Mouse (Mus musculus) embryonic facial prominence, embryonic 14.5 days (tissue): ENCODE results near the gene Kcnk2. TPM values are rescaled to one million over a fixed set of nuclear protein-coding genes. Genes with fewer than 3 reads are reported as not detected.
"Not testable (repeated sequence)": the region's sequence is repeated elsewhere in the genome, so short reads cannot be mapped to it uniquely, and the experiment has no call there.

Experiments used
- ATAC-seq: fragments of 200-750 bp; cut with Nextera tagmentation; 2 replicates; pipeline ENCODE4 v1.8.0; 2017; ENCODE audit warnings: low read depth, moderate number of reproducible peaks, moderate TSS enrichment
- DNase-seq: peaks from one replicate; pipeline ENCODE4 v3.0.0-alpha.2; 2015; ENCODE audit warnings: low spot score
- H3K27ac ChIP-seq: fragments of 300-500 bp; sonication (generic); replicated peaks from 2 replicates; pipeline ENCODE4 v1.5.1; 2014; ENCODE audit warnings: low read depth, mild to moderate bottlenecking, low read length, moderate library complexity
- H3K27me3 ChIP-seq: fragments of 300-500 bp; sonication (generic); replicated peaks from 2 replicates; pipeline ENCODE4 v1.6.1; 2014; ENCODE audit warnings: low read length; ENCODE audit not compliant: control insufficient read depth, insufficient read depth
- H3K36me3 ChIP-seq: fragments of 300-500 bp; sonication (generic); 2 replicates; pipeline ENCODE4 v1.6.1; 2014; ENCODE audit warnings: low read length, mixed read lengths; ENCODE audit not compliant: control insufficient read depth, insufficient read depth
- H3K4me1 ChIP-seq: fragments of 300-500 bp; sonication (generic); 2 replicates; pipeline ENCODE4 v1.6.1; 2014; ENCODE audit warnings: antibody characterized with exemption, low read length; ENCODE audit not compliant: control insufficient read depth, insufficient read depth
- H3K4me2 ChIP-seq: fragments of 300-500 bp; sonication (generic); 2 replicates; pipeline ENCODE4 v1.6.1; 2014; ENCODE audit warnings: low read depth, mild to moderate bottlenecking, low read length, moderate library complexity, mixed read lengths
- H3K4me3 ChIP-seq: fragments of 300-500 bp; sonication (generic); 2 replicates; pipeline ENCODE4 v1.5.1; 2014; ENCODE audit warnings: low read depth, mild to moderate bottlenecking, low read length
- H3K9ac ChIP-seq: fragments of 300-500 bp; sonication (generic); 2 replicates; pipeline ENCODE4 v1.6.1; 2014; ENCODE audit warnings: low read depth, mild to moderate bottlenecking, low read length, moderate library complexity, mixed read lengths
- H3K9me3 ChIP-seq: fragments of 300-500 bp; sonication (generic); 2 replicates; pipeline ENCODE4 v1.6.1; 2016; ENCODE audit warnings: low read length; ENCODE audit not compliant: control insufficient read depth
- WGBS: fragments of 180-500 bp; shearing (Covaris S2); extraction: QIAGEN DNeasy Blood & Tissue Kit; methylation state at CpG from one replicate; pipeline ENCODE4 v1.1.7; 2014; 5-methylcytosine and 5-hydroxymethylcytosine counted together
- polyA plus RNA-seq: library from polyadenylated mRNA; unstranded; fragments of >200 nt; fragmentation: Nextera tagmentation; extraction: Ambion mirVana; gene quantifications from 2 replicates; pipeline ENCODE4 v1.2.1, GENCODE M21; 2014

Gene Kcnk2
- polyA plus RNA-seq, 1 experiment from 2014 or later, result 8.4 TPM

DNA sequence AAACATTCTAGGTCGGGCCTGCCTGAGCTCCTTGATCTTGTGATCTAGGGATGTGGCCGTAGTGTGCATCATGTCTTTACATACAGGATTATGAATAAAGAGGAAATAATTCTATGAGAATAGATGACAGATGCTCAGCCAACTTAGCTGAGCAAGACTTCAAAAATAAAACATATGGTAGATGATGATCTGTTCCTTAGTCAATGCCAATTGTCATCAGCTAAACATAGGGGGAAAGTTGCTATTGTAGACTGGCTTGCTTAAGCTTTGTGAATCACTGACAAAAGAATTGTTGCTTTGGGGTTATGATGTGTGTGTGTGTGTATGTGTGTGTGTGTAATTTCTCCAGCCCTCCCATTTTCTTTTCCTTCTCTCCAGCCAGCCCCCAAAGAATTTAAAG lies 129.8 kb downstream of the Kcnk2 start:
- Histone ChIP-seq H3K27me3 (no peaks in the 10 kb centered on the region), H3K9ac (no peak overlapping the region), H3K4me2 (no peak overlapping the region), H3K27ac (no peak overlapping the region), H3K4me1 (no peaks in the 10 kb centered on the region), H3K36me3 (no peaks in the 10 kb centered on the region), H3K4me3 (no peak overlapping the region), H3K9me3 (no peaks in the 10 kb centered on the region)
- WGBS, result 74% methylated on average over 2 of the region's 2 CpGs
- ATAC-seq (no peak), DNase-seq (no peak)

DNA sequence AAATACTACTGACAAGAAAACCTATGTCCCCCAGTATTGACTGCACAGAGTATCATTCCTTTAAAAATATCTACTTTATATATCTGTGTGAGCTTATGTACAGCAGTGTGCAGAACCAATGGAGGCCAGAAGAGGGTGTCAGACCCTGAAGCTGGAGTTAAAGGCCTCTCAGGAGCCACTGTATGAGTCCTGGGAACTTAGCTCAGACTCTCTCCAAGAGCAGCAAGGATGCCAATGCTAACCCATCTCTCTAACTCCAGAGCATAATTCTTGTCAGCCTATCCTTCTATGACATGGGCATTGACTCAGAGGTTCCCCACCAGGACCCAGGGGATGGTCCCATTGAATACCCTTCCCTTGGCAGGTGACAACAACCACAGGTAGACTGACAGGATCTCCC lies 148.4 kb downstream of the Kcnk2 start:
- ATAC-seq (no peak), DNase-seq (no peak)
- no peak overlapping the region for H3K9ac ChIP-seq
- H3K4me2 ChIP-seq, result no peak overlapping the region
- H3K4me1 ChIP-seq, result no peaks in the 10 kb centered on the region
- H3K27ac ChIP-seq, result no peak overlapping the region
- H3K9me3 ChIP-seq, result no peaks in the 10 kb centered on the region
- H3K27me3 ChIP-seq, result no peaks in the 10 kb centered on the region
- H3K4me3 ChIP-seq, result no peak overlapping the region
- no peaks in the 10 kb centered on the region for H3K36me3 ChIP-seq

DNA sequence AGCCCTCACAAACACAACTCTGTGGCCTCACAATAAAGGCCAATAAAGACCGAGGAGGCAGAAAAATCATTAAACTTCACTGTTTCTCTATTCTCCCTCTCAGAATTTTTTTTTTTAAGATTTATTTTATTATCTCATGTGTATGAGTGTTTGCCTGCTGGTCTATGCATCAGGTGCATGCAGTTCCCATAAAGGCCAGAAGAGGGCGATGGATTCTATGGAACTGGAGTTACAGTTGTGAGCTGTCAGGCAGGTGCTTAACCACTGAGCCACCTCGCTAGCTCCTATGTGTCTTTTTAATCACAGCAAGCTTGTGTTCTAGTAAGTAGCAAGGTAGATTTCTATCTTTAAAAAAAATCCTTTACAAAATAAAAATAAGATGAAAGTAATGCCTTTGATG lies 148.9 kb downstream of the Kcnk2 start:
- H3K4me3 ChIP-seq, result no peak overlapping the region
- DNase-seq, result no peak
- no peak overlapping the region for H3K9ac ChIP-seq
- no peak overlapping the region for H3K27ac ChIP-seq
- WGBS, result 59% methylated on average over 3 of the region's 3 CpGs
- no peaks in the 10 kb centered on the region for H3K9me3 ChIP-seq
- no peaks in the 10 kb centered on the region for H3K27me3 ChIP-seq
- H3K4me2 ChIP-seq, result no peak overlapping the region
- H3K36me3 ChIP-seq, result no peaks in the 10 kb centered on the region
- H3K4me1 ChIP-seq, result no peaks in the 10 kb centered on the region
- ATAC-seq, result no peak

DNA sequence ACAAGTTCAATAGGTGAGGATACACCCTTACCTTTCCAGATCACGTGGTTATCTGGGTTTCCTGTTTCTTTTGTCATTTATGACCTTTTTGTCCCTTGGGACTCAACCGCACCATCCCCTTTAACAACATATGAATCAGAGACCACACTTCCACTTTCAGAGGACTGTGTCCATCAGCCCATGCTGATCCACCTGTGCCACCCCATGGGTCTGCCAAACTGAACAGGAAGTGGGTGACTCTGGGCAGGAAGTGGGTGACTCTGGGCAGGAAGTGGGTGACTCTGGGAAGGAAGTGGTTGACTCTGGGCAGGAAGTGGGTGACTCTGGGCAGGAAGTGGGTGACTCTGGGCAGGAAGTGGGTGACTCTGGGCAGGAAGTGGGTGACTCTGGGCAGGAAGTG lies 158.9 kb downstream of the Kcnk2 start:
- not testable (repeated sequence) for H3K9me3 ChIP-seq, H3K4me3 ChIP-seq, H3K27ac ChIP-seq, H3K4me2 ChIP-seq, H3K27me3 ChIP-seq, H3K9ac ChIP-seq, H3K36me3 ChIP-seq, H3K4me1 ChIP-seq, DNase-seq, ATAC-seq
- WGBS, result 87% methylated on average over 2 of the region's 2 CpGs

DNA sequence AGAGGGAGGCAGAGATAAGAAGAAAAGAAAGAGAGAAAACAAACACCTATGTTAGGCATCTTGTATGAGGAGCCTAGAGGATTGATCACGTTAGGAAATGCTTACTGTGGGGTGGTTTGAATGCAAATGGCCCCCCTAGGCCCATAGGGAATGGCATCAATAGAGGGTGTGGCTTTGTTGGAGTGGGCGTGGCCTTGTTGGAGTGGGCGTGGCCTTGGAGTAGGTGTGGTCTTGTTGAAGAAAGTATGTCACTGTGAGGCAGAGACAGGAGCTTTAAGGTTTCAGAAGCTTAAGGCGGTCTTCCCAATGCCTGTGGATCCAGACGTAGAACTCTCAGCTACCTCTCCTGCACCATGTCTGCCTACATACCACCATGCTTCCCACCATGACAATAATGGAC lies 166.8 kb downstream of the Kcnk2 start:
- no peaks in the 10 kb centered on the region for H3K36me3 ChIP-seq
- no peak overlapping the region for H3K4me2 ChIP-seq
- H3K27ac ChIP-seq, result no peak overlapping the region
- 66% methylated on average over 5 of the region's 5 CpGs for WGBS
- H3K4me1 ChIP-seq, result no peaks in the 10 kb centered on the region
- no peaks in the 10 kb centered on the region for H3K9me3 ChIP-seq
- H3K9ac ChIP-seq, result no peak overlapping the region
- no peak overlapping the region for H3K4me3 ChIP-seq
- no peak for ATAC-seq
- DNase-seq, result no peak
- no peaks in the 10 kb centered on the region for H3K27me3 ChIP-seq

DNA sequence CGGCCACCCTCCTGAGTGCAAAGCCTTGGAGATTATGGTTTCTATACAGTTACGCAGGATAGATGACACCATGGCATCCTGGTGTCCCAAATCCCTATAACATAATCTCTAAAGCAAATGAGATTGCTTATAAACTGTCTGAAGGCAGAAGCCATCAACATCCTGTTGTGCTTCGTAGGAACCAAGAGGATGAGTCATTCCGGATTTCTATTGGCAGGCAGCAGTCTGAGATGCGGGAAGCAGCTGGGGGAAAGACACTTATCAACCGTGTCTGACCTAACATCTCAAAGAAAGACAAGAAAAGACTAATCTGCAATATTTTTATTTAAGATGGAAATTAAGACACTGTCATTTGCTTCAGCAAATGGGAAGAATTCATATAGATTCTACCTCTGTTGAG lies 169.2 kb downstream of the Kcnk2 start:
- Histone ChIP-seq H3K4me3 (no peak overlapping the region), H3K27me3 (no peaks in the 10 kb centered on the region), H3K4me2 (no peak overlapping the region), H3K27ac (no peak overlapping the region), H3K9me3 (no peaks in the 10 kb centered on the region), H3K4me1 (no peaks in the 10 kb centered on the region), H3K9ac (no peak overlapping the region), H3K36me3 (no peaks in the 10 kb centered on the region)
- DNase-seq (no peak), ATAC-seq (no peak)
- WGBS, result 78% methylated on average over 6 of the region's 6 CpGs

DNA sequence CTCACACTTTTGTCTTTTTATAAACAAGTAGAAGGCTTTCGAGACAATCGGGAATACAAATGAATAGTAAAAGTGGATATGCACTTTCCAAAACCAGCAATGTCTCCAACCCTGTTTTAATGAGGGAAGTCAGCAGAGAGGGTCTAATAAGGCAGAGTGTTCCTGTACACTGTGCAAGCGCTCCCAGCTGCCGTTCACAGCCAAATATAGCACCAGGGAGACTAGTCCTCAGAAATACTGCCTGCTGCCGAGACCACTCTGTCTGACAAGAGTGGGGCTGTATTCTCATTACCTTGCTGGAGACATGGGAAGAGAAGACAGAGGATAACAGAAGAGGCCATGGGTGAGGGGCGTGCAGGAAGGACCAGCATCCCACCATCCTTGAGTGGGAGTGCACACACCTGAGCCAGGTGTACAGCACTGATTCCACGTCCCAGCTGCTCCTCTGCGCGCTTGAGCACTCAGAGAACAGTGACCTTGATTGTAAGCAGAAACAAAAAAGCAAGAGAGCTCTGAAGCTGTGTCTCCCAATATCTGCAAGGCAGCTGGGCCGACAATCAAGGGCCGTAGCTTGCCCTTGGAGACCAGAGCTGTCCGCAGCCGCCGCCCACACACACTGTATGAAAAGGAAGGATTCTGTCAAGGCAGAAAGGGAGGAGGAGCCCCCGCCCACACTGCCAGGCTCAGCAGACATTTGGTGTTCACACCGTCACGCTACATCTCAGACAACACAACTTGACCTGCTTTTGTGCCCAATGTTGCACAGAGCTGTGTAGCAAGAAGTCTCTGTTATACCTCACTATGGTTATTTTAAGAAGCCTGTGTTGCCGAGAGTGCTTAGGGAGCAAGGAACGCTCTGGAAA lies 173.6 kb downstream of the Kcnk2 start:
- H3K9ac ChIP-seq, result no peak overlapping the region
- no peak overlapping the region for H3K4me3 ChIP-seq
- H3K9me3 ChIP-seq, result no peaks in the 10 kb centered on the region
- H3K27me3 ChIP-seq, result no peaks in the 10 kb centered on the region
- no peaks in the 10 kb centered on the region for H3K4me1 ChIP-seq
- WGBS, result 72% methylated on average over 19 of the region's 19 CpGs
- DNase-seq (no peak), ATAC-seq (no peak)
- no peak overlapping the region for H3K4me2 ChIP-seq
- no peak overlapping the region for H3K27ac ChIP-seq
- no peaks in the 10 kb centered on the region for H3K36me3 ChIP-seq

DNA sequence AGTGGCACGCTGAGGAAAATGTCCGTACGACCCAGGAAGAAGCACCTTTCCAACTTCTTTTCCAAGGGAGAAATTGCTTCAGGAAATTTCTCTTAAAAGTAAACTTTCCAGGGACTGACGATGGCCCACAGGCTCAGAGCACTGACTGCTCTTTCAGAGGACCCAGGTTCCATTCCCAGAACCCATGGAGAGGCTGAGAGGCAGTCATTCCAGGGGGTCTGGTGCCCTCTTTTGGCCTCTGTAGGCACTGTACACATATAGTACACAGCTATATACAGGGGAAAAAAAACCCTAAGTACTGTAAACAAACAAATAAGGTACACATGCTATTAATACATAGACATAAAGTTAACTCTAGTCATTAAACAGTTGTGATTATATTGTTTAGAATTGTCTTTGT lies 174.6 kb downstream of the Kcnk2 start:
- H3K9ac ChIP-seq, result no peak overlapping the region
- no peak overlapping the region for H3K4me2 ChIP-seq
- no peak overlapping the region for H3K4me3 ChIP-seq
- no peaks in the 10 kb centered on the region for H3K27me3 ChIP-seq
- DNase-seq, result no peak
- H3K36me3 ChIP-seq, result no peaks in the 10 kb centered on the region
- no peak for ATAC-seq
- 74% methylated on average over 4 of the region's 4 CpGs for WGBS
- H3K27ac ChIP-seq, result no peak overlapping the region
- H3K9me3 ChIP-seq, result no peaks in the 10 kb centered on the region
- H3K4me1 ChIP-seq, result no peaks in the 10 kb centered on the region

DNA sequence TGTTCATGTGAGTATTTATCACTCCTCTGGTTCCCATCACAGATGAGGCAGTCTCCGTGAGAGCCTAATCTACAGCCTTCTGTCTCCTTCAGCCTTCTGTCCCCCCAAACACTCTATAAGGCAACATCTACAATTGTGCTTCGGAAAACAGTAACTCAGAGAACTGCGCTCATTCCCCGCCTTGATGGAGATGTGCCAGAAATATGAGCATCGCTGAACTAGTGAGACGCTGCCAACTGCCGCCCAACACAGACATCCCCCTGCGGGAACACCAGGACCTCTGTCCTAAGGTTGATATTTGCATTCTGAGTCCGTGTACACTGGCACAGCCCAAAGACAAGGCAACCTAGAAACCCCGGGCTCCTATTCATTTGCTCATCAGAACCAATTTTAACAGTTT lies 183.0 kb downstream of the Kcnk2 start:
- Histone ChIP-seq H3K27me3 (no peaks in the 10 kb centered on the region), H3K9ac (no peak overlapping the region), H3K27ac (no peak overlapping the region), H3K4me2 (no peak overlapping the region), H3K4me3 (no peak overlapping the region), H3K4me1 (no peaks in the 10 kb centered on the region), H3K36me3 (no peaks in the 10 kb centered on the region), H3K9me3 (no peaks in the 10 kb centered on the region)
- ATAC-seq (no peak), DNase-seq (peak; percentile 14)
- 72% methylated on average over 10 of the region's 10 CpGs for WGBS
